8 mouse cellular contexts compared by ENCODE assay signal in the genomic region with DNA sequence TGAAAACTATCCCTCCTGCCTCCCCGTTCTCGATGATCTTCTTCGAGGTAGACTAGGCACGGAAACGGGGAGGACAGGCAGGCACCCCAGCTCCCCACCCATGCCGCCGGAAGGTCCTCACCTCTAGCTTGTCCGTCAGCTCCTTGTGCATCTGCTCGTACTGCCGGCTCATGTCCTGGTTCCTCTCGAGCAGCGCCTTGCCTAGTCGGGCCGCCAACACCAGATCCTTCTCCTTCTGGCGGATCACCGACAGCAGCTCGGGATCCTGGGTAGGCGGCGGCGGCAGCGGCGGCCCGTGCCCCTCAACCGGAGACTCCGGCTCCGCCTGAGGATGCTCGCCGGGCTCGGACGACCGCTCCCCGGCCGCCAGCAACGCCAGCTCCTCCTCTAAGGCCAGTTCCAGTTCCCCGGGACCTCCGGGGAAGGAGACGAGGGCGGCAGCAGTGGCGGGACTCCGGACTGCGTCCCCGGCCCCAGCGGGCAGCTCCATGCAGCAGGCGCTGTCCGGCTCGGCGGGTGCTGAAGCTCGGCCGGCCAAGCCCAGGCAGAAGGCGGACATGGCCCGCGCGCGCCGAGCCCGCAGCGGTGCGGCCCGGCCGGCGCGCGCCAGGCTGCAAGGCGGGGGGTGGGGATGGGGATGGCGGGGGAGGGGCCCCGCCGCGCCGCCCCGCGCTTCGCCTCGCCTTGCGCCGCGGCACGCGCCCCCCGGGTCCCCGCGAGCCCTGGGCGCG. TPM values are rescaled to one million over a fixed set of nuclear protein-coding genes. Genes with fewer than 3 reads are reported as not detected.
DNase-seq lines count a peak whose midpoint lies in the region; ATAC-seq and TF ChIP-seq lines count a peak whose summit lies in the region.

A gene (minus strand): TSS at position 621 of the 731 bp plus-strand sequence.

- 0 out of 2 replicates have a peak, but pooled peaks have one; percentile 16 for TF ChIP-seq POLR2A in testis, adult 2 months (IDR thresholded peaks at IDR 0.05; ENCODE audit: control insufficient read depth, low read depth, low read length)

- H3K36me3 ChIP-seq in forebrain, embryonic 11.5 days (ENCODE audit: control insufficient read depth, insufficient read depth, low read length) = no peaks in the 10 kb centered on the region
- no peaks in the 10 kb centered on the region for H3K36me3 ChIP-seq in heart, embryonic 14.5 days (ENCODE audit: control insufficient read depth, insufficient read depth, low read length)
- no peaks in the 10 kb centered on the region for H3K36me3 ChIP-seq in liver, embryonic 15.5 days (replicated peaks)
- no peaks in the 10 kb centered on the region for H3K36me3 ChIP-seq in neural tube, embryonic 12.5 days
- H3K36me3 ChIP-seq in testis, adult 2 months (ENCODE audit: control insufficient read depth, insufficient read depth, low read length) = no peaks in the 10 kb centered on the region

- H3K4me3 ChIP-seq in brown adipose tissue, adult 24 weeks (ENCODE audit: insufficient read depth, low read depth, low read length) = peak within 1 kb of the TSS; percentile 57
- H3K4me3 ChIP-seq in forebrain, embryonic 11.5 days (ENCODE audit: low read depth, low read length) = peak within 1 kb of the TSS; percentile 67
- H3K4me3 ChIP-seq in heart, embryonic 14.5 days (ENCODE audit: control insufficient read depth in 1 of 2, insufficient read depth in 1 of 2, low read depth in 1 of 2, low read length in 2 of 2) = peak within 1 kb of the TSS; percentile 57 to 67
- H3K4me3 ChIP-seq in liver, embryonic 15.5 days (replicated peaks) = peak within 1 kb of the TSS; percentile 60
- H3K4me3 ChIP-seq in neural tube, embryonic 12.5 days = peak within 1 kb of the TSS; percentile 72
- peak within 1 kb of the TSS; percentile 90 for H3K4me3 ChIP-seq in testis, adult 2 months (ENCODE audit: control insufficient read depth, low read depth, low read length)

- TF ChIP-seq CTCF in testis, adult 2 months (IDR thresholded peaks at IDR 0.05; ENCODE audit: control insufficient read depth, insufficient read depth, insufficient replicate concordance, low read depth, low read length) = no peak

- H3K4me1 ChIP-seq in brown adipose tissue, adult 24 weeks (ENCODE audit: control insufficient read depth, insufficient read depth, insufficient read length, low read length) = no peaks in the 10 kb centered on the region
- H3K4me1 ChIP-seq in forebrain, embryonic 11.5 days (replicated peaks; ENCODE audit: control insufficient read depth, insufficient read depth, low read length) = no peaks in the 10 kb centered on the region
- H3K4me1 ChIP-seq in heart, embryonic 14.5 days (ENCODE audit: control insufficient read depth in 2 of 2, insufficient read depth in 2 of 2, low read length in 2 of 2) = peaks cover 9 to 10% of the 10 kb centered on the region in 2 experiments
- peaks cover 21% of the 10 kb centered on the region for H3K4me1 ChIP-seq in liver, embryonic 15.5 days (replicated peaks)
- peaks cover 7% of the 10 kb centered on the region; the same call in 1 of the 2 replicates for H3K4me1 ChIP-seq in neural tube, embryonic 12.5 days
- H3K4me1 ChIP-seq in testis, adult 2 months (ENCODE audit: control insufficient read depth, insufficient read depth, low read length) = peaks cover 15% of the 10 kb centered on the region

- H3K27me3 ChIP-seq in forebrain, embryonic 11.5 days (ENCODE audit: control insufficient read depth, insufficient read depth, low read length) = peaks cover 7% of the 10 kb centered on the region
- peaks cover 49% of the 10 kb centered on the region for H3K27me3 ChIP-seq in heart, embryonic 14.5 days (ENCODE audit: control insufficient read depth, insufficient read depth, low read length)
- peaks cover 54% of the 10 kb centered on the region for H3K27me3 ChIP-seq in liver, embryonic 15.5 days
- H3K27me3 ChIP-seq in neural tube, embryonic 12.5 days (replicated peaks) = peaks cover 13% of the 10 kb centered on the region
- H3K27me3 ChIP-seq in testis, adult 2 months (ENCODE audit: control insufficient read depth, insufficient read depth, low read length) = no peaks in the 10 kb centered on the region

- 0 out of 2 replicates have a peak, but pooled peaks have one; percentile 40 for ATAC-seq in forebrain, embryonic 11.5 days (replicated peaks; ENCODE audit: low FRiP score)
- ATAC-seq in heart, embryonic 14.5 days (ENCODE audit: insufficient number of reproducible peaks, insufficient read depth, low FRiP score, low read depth) = peak; percentile 59; the same call in 1 of the 2 replicates
- peak; percentile 40 for ATAC-seq in liver, embryonic 15.5 days (ENCODE audit: insufficient read depth)
- ATAC-seq in neural tube, embryonic 12.5 days (ENCODE audit: low FRiP score, low read depth) = peak; percentile 37; the same call in 1 of the 2 replicates

- WGBS in forebrain, embryonic 11.5 days = under 1% methylated on average over 55 of the region's 83 CpGs
- whole genome bisulfite sequencing in heart, embryonic 14.5 days = under 1% methylated on average over 78 of the region's 83 CpGs
- WGBS in liver, embryonic 15.5 days (ENCODE audit: insufficient replicate concordance) = 1% methylated on average over 79 of the region's 83 CpGs
- WGBS in neural tube, embryonic 12.5 days = under 1% methylated on average over 72 of the region's 83 CpGs

- H3K27ac ChIP-seq in brown adipose tissue, adult 24 weeks (replicated peaks; ENCODE audit: low read depth, low read length) = no peak within 1 kb of the TSS
- peak within 1 kb of the TSS; percentile 68; the same call in 1 of the 2 replicates for H3K27ac ChIP-seq in forebrain, embryonic 11.5 days (ENCODE audit: low read depth, low read length)
- no peak within 1 kb of the TSS for H3K27ac ChIP-seq in heart, embryonic 14.5 days (replicated peaks in 1 of 2; ENCODE audit: control insufficient read depth in 1 of 2, insufficient read depth in 1 of 2, low read depth in 2 of 2, low read length in 2 of 2)
- H3K27ac ChIP-seq in liver, embryonic 15.5 days (replicated peaks) = 0 out of 2 replicates have a peak within 1 kb of the TSS, but pooled peaks have one; percentile 38
- H3K27ac ChIP-seq in neural tube, embryonic 12.5 days = peak within 1 kb of the TSS; percentile 84
- H3K27ac ChIP-seq in testis, adult 2 months (ENCODE audit: control insufficient read depth, insufficient read depth, low read depth, low read length) = peak within 1 kb of the TSS; percentile 58; the same call in 1 of the 2 replicates

- peak; percentile 54 to 69 for DNase-seq in CD8-positive naive resting alpha-beta T cell, adult 2 months (ENCODE audit: low read depth in 2 of 2, low spot score in 2 of 2)
- peak; percentile 93 for DNase-seq in forebrain, embryonic 11.5 days (ENCODE audit: low spot score)
- peak; percentile 97 for DNase-seq in kidney, postnatal 10 days

- H3K9me3 ChIP-seq in forebrain, embryonic 11.5 days (ENCODE audit: control insufficient read depth, low read length) = no peaks in the 10 kb centered on the region
- H3K9me3 ChIP-seq in heart, embryonic 14.5 days (ENCODE audit: control insufficient read depth, low read length) = no peaks in the 10 kb centered on the region
- no peaks in the 10 kb centered on the region for H3K9me3 ChIP-seq in liver, embryonic 15.5 days (replicated peaks)
- H3K9me3 ChIP-seq in neural tube, embryonic 12.5 days = no peaks in the 10 kb centered on the region

- peak within 1 kb of the TSS; percentile 96 for H3K4me2 ChIP-seq in forebrain, embryonic 11.5 days (ENCODE audit: low read depth, low read length, severe bottlenecking)
- H3K4me2 ChIP-seq in heart, embryonic 14.5 days (ENCODE audit: low read length) = peak within 1 kb of the TSS; percentile 99
- peak within 1 kb of the TSS; percentile 89 for H3K4me2 ChIP-seq in liver, embryonic 15.5 days
- H3K4me2 ChIP-seq in neural tube, embryonic 12.5 days (replicated peaks) = peak within 1 kb of the TSS; percentile 95

- H3K9ac ChIP-seq in forebrain, embryonic 11.5 days (ENCODE audit: low read length) = peak within 1 kb of the TSS; percentile 55
- H3K9ac ChIP-seq in heart, embryonic 14.5 days (ENCODE audit: low read length) = no peak within 1 kb of the TSS
- no peak within 1 kb of the TSS for H3K9ac ChIP-seq in liver, embryonic 15.5 days
- H3K9ac ChIP-seq in neural tube, embryonic 12.5 days = peak within 1 kb of the TSS; percentile 79

RNA-seq across cellular contexts. Expression of the gene that starts here (rescaled TPM):
- 3.1 and 6.1 TPM in 2 replicates for polyA plus RNA-seq in brown adipose tissue, adult 24 weeks (2012; ENCODE audit: insufficient read depth, insufficient read length, missing spikeins)
- polyA plus RNA-seq in forebrain, embryonic 11.5 days (2014; fragmentation: Nextera tagmentation; extraction: Ambion mirVana) = 11.1 and 13.2 TPM in 2 replicates
- 6.1 and 7.1 TPM in 2 replicates for polyA plus RNA-seq in heart, embryonic 14.5 days (2014; fragmentation: Nextera tagmentation; extraction: Ambion mirVana)
- 2.1 and 2.4 TPM in 2 replicates for polyA plus RNA-seq in liver, embryonic 15.5 days (2015; fragmentation: Nextera tagmentation; extraction: Ambion mirVana)
- polyA plus RNA-seq in neural tube, embryonic 12.5 days (2016; fragmentation: Nextera tagmentation; extraction: Ambion mirVana) = 21.1 and 21.5 TPM in 2 replicates
- 13.2 and 14.0 TPM in 2 replicates for polyA plus RNA-seq in testis, adult 2 months (2012; rRNA removed)

Comparison
In these comparisons a context has a peak if more than half of its experiments do, and no peak if none do; other contexts are left out.
1. H3K27ac ChIP-seq: peak in forebrain, embryonic 11.5 days (single experiment), liver, embryonic 15.5 days (single experiment), neural tube, embryonic 12.5 days (single experiment) and testis, adult 2 months (single experiment); none in brown adipose tissue, adult 24 weeks (single experiment) and heart, embryonic 14.5 days (0 of 2).
2. H3K9ac ChIP-seq: peak in forebrain, embryonic 11.5 days (single experiment) and neural tube, embryonic 12.5 days (single experiment); none in heart, embryonic 14.5 days (single experiment) and liver, embryonic 15.5 days (single experiment).
3. Peak in every context shown above with its lines, with median percentiles within 50 percentile points of each other: DNase-seq, H3K4me3 ChIP-seq, ATAC-seq and H3K4me2 ChIP-seq.